Mouse (Mus musculus) gastrocnemius, postnatal 10 days (tissue): Measurements from ENCODE around the gene Raly. TPM values are rescaled to one million over a fixed set of nuclear protein-coding genes. Genes with fewer than 3 reads are reported as not detected.

Experiments used
- total RNA-seq, 2 experiments: library from RNA; stranded (reverse); gene quantifications; 2 replicates each; pipeline ENCODE4 v1.2.3; 2021

Raly gene
- total RNA-seq, 2 experiments from 2014 or later = 129 to 134 TPM

Other genes starting within 250 kb of the Raly start
- under 1 TPM in 1 of 2 experiments, not detected in 1; 0.81 TPM for gene 1700003F12Rik, start 244.0 kb upstream of the Raly start, total RNA-seq
- not detected for gene Actl10, start 239.3 kb upstream of the Raly start, total RNA-seq
- gene Necab3, start 232.2 kb upstream of the Raly start, total RNA-seq = under 1 TPM; 0.73 to 0.79 TPM
- gene E2f1, start 221.2 kb upstream of the Raly start, total RNA-seq = 1 to 10 TPM; 6.3 to 8.7 TPM
- 10 to 100 TPM; 15.1 to 16.1 TPM for gene Pxmp4, start 187.4 kb upstream of the Raly start, total RNA-seq
- 1 to 10 TPM; 1.8 to 2.3 TPM for gene Zfp341, start 177.8 kb upstream of the Raly start, total RNA-seq
- gene 4930519P11Rik, start 177.7 kb upstream of the Raly start, total RNA-seq = not detected
- 100 to 1,000 TPM; 104 to 110 TPM for gene Chmp4b, start 139.4 kb upstream of the Raly start, total RNA-seq
- not detected for gene Gm14214, start 21.1 kb upstream of the Raly start, total RNA-seq
- not detected for gene a, start 306 bp downstream of the Raly start, total RNA-seq
- 100 to 1,000 TPM; 106 to 109 TPM for gene Eif2s2, start 101.8 kb downstream of the Raly start, total RNA-seq
- not detected for gene Gm14226, start 227.2 kb downstream of the Raly start, total RNA-seq